Mouse (Mus musculus): ENCODE results near the gene Kcnk7.

DNA sequence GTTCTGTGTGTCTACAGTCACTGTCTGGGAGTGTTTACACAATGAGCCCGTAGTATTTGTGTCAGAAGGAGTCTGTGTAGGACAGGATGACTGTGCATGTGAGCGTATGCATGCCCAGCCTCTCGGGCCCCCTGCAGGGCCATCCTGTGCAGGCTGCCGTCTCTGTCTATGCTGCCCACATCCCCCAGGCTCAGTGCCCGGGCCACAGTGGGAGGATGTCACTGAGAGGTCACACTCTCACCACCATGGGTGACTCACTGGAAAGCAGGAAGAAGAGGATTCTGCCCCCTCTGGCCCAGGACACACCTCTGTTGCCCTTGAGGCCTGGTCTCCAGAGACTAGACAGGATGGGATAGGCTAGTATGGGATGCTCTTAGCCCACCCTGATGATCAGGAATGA lies 39.4 kb downstream of the Kcnk7 start:
- TF ChIP-seq CTCF (IDR thresholded peaks at IDR 0.05; ENCODE audit: low read depth) (no peak), EP300 (IDR thresholded peaks at IDR 0.05; ENCODE audit: low read depth) (no peak)
